Mouse (Mus musculus): ENCODE results near the gene Lbh. TPM values are rescaled to one million over a fixed set of nuclear protein-coding genes. Genes with fewer than 3 reads are reported as not detected.

Gene Lbh
- polyA plus RNA-seq, 1 experiment, result 37.7 TPM

DNA sequence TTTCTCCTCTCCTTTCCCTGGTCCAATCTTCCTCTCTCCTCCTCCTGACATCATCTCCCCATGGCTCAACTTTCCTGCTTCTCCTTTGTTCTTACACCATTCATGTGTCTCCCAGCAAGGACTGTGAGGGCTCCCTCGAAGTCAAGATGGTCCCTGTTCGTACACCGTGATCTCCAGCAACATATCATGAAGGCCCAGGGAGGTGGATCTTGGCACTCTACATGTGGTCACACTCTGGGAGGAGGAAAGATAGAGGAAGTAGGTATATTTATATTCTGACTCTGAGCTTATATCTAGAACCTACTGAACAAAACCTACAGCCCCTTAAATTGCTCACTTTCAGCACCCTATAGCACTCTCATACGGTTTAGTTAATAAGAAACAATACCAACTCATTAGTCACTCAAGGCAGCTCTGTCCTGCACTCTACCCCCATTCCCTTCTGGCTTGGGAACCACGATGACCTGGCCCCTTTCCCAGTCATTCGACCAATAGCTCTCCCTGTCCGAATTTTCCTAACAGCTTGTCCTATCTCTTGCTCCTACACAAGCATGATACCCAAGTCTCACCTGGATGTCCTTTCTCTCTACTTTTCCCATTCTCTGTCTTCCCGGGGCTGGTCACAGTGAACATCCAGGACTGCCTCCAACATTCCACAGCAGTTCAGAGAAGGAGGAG is 44.0 kb downstream of the Lbh start:
- no peak overlapping the region for H3K27ac ChIP-seq (ENCODE audit: insufficient read depth, low read length)
- TF ChIP-seq CTCF (IDR thresholded peaks at IDR 0.05; ENCODE audit: extremely low read depth, insufficient read depth, low read length) (no peak), POLR2A (IDR thresholded peaks at IDR 0.05; ENCODE audit: extremely low read depth, insufficient read depth, low read length) (no peak)
- H3K4me1 ChIP-seq (ENCODE audit: control insufficient read depth, insufficient read depth, low read length), result no peaks in the 10 kb centered on the region
- no peak overlapping the region for H3K4me3 ChIP-seq (ENCODE audit: insufficient read depth, low read length)

DNA sequence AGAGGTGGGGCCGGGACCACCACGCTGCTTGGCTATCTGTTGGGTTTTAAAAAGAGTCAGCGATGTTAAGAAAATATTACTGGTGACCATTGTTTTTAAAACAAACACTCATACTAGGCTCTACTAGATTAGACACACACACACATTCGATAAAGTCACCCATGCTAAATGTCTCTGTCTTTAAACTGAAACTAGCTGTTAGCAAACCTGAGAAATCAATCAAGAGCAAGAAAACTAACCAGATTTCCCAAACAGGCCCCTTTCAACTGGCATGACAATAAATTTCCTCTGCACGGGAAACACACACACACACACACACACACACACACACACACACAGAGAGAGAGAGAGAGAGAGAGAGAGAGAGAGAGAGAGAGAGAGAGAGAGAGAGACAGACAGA is 47.6 kb downstream of the Lbh start:
- Histone ChIP-seq H3K4me3 (ENCODE audit: insufficient read depth, low read length) (no peak overlapping the region), H3K4me1 (ENCODE audit: control insufficient read depth, insufficient read depth, low read length) (no peaks in the 10 kb centered on the region), H3K27ac (ENCODE audit: insufficient read depth, low read length) (no peak overlapping the region)
- TF ChIP-seq CTCF (IDR thresholded peaks at IDR 0.05; ENCODE audit: extremely low read depth, insufficient read depth, low read length) (no peak), POLR2A (IDR thresholded peaks at IDR 0.05; ENCODE audit: extremely low read depth, insufficient read depth, low read length) (no peak)

DNA sequence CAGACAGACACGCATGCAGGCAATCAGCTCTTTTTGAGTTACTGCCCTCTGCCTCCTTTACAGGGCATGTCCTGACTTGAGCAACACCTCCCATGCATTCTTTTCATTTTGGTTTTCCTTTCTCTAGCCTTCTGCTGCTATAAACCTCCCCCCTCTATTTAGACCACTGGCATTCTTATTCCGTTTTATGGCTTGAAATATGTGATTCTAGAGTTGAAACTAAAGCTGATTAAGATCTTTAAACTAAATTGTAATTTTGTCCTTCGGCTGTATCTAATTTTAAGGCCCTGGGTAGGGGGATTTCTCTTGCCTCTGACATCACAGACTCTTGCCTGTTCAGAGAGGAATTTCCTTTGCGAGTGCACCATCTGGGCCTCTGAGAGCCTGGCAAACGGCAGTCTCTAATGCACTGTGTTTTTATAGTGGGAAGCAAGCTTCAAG is 48.0 kb downstream of the Lbh start:
- no peak for TF ChIP-seq CTCF (IDR thresholded peaks at IDR 0.05; ENCODE audit: extremely low read depth, insufficient read depth, low read length)
- TF ChIP-seq POLR2A (IDR thresholded peaks at IDR 0.05; ENCODE audit: extremely low read depth, insufficient read depth, low read length), result no peak
- Histone ChIP-seq H3K4me3 (ENCODE audit: insufficient read depth, low read length) (no peak overlapping the region), H3K4me1 (ENCODE audit: control insufficient read depth, insufficient read depth, low read length) (no peaks in the 10 kb centered on the region), H3K27ac (ENCODE audit: insufficient read depth, low read length) (no peak overlapping the region)

DNA sequence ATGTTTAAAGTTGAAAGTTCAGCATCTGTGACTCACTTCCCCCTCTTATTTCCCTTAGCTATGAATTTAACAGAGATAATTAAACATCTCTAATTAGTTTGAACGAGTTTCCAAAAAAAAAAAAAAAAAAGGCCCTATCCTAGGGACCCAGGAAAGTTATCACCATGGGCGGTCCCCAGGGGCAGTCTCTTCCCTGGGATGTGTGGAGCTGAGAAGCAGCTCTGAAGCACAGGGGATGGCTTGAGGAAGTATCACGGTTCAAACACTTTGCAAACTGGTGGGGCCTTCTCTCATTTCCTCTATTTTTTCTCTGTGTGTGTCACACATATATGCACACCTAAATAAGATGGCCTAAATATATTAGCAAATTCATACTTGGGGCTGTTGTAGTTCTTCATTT is 48.8 kb downstream of the Lbh start:
- H3K27ac ChIP-seq (ENCODE audit: insufficient read depth, low read length), result no peak overlapping the region
- no peaks in the 10 kb centered on the region for H3K4me1 ChIP-seq (ENCODE audit: control insufficient read depth, insufficient read depth, low read length)
- no peak overlapping the region for H3K4me3 ChIP-seq (ENCODE audit: insufficient read depth, low read length)
- TF ChIP-seq CTCF (IDR thresholded peaks at IDR 0.05; ENCODE audit: extremely low read depth, insufficient read depth, low read length), result no peak
- TF ChIP-seq POLR2A (IDR thresholded peaks at IDR 0.05; ENCODE audit: extremely low read depth, insufficient read depth, low read length), result no peak

DNA sequence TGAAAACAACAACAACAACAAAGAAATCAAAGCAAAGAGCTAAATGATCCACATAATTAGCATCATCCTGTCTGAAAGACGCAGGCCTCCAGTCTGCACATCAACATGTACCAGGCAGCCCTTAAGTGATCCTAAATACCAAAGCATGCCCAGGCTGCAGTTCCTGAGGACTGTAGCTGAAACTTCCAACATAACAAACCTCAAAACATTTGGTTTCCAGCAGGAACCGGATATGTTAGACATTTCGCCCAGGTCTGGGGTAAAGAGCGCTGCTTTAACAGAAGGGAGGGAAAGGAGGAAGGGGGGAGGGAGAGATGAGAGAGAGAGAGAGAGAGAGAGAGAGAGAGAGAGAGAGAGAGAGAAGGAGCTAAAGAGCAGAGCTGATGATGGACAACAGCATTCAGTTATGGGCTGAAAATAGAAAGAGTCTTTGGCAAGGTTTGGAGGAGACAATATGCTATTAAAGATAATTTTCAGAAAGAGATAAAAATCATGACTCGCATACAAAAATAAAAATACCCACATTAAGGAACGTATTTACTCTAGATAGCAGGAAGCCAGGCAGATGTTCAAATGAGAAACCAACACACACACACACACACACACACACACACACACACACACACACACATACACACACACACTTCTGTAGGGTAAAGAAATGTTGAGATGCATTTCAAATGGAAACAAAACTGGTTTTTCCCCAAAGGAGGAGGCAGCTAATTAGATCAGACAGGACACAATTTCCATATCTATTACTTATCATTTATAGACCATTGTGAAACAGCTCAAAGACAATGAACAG is 49.5 kb downstream of the Lbh start:
- TF ChIP-seq CTCF (IDR thresholded peaks at IDR 0.05; ENCODE audit: extremely low read depth, insufficient read depth, low read length), result no peak
- no peak for TF ChIP-seq POLR2A (IDR thresholded peaks at IDR 0.05; ENCODE audit: extremely low read depth, insufficient read depth, low read length)
- H3K27ac ChIP-seq (ENCODE audit: insufficient read depth, low read length), result no peak overlapping the region
- no peaks in the 10 kb centered on the region for H3K4me1 ChIP-seq (ENCODE audit: control insufficient read depth, insufficient read depth, low read length)
- no peak overlapping the region for H3K4me3 ChIP-seq (ENCODE audit: insufficient read depth, low read length)

DNA sequence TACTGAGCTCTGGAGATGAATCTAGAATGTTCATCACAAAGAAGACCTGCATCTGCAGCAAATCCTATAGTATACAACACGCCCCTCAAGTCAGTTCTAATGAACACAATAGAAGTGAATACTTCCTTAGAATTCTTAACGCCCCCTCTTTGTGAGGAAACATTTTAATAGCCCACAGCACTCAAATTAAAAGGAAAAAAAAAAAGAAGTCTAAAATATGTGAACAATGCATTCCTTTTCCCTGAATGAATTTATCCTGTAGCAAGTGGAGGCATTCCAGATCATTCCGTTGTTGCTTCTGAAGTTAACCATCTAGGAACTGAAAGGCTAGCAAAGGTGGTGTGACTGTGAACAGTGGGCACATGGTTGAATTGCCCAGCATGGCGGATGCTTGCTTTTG is 50.6 kb downstream of the Lbh start:
- no peak overlapping the region for H3K4me3 ChIP-seq (ENCODE audit: insufficient read depth, low read length)
- H3K27ac ChIP-seq (ENCODE audit: insufficient read depth, low read length), result no peak overlapping the region
- no peaks in the 10 kb centered on the region for H3K4me1 ChIP-seq (ENCODE audit: control insufficient read depth, insufficient read depth, low read length)
- no peak for TF ChIP-seq CTCF (IDR thresholded peaks at IDR 0.05; ENCODE audit: extremely low read depth, insufficient read depth, low read length)
- no peak for TF ChIP-seq POLR2A (IDR thresholded peaks at IDR 0.05; ENCODE audit: extremely low read depth, insufficient read depth, low read length)

DNA sequence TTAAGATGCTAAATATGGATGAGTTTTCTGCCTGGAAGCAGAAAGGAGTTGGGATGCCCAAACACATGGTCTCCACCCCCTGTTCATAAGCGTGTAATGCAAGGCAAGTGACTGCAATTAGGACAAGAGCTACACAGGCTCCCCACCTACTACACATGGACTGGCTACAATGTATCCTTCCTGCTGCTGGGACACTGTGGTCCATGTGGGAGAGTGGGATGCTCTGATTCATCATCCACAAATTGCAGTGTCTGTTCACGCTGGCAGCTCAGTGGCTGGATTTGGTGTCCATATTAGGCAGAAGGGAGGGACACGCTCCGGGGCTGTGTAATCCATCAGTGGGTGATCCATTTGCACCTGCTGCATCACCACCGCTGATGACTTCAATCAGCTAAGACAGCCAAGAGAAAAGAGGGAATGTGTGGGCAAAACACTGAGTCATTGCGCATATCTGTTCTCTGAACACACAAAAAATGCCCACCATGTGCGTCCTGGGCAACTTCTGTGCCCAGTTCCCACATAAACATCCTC is 52.6 kb downstream of the Lbh start:
- TF ChIP-seq CTCF (IDR thresholded peaks at IDR 0.05; ENCODE audit: extremely low read depth, insufficient read depth, low read length) (no peak), POLR2A (IDR thresholded peaks at IDR 0.05; ENCODE audit: extremely low read depth, insufficient read depth, low read length) (no peak)
- H3K27ac ChIP-seq (ENCODE audit: insufficient read depth, low read length), result no peak overlapping the region
- no peak overlapping the region for H3K4me3 ChIP-seq (ENCODE audit: insufficient read depth, low read length)
- H3K4me1 ChIP-seq (ENCODE audit: control insufficient read depth, insufficient read depth, low read length), result no peaks in the 10 kb centered on the region

DNA sequence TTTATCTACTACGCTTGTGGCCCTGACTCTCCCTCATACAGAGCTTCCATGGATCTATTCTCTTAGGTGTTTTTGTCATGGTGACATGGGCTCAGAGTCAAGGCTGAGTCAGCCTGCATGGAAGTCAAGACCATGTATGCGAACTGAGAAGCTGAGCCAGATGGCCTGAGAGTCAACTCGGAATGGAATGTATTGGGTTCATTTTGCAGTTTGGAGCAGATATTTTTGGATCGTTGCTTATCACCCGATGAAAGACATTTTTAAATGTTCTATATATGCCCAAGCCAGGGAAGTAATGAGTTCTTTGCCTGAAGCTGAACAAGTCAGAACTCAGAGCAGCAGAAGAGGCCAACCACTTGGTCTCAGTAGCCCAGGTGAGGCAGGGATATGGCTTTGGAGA is 54.9 kb downstream of the Lbh start:
- H3K4me3 ChIP-seq (ENCODE audit: insufficient read depth, low read length), result no peak overlapping the region
- H3K27ac ChIP-seq (ENCODE audit: insufficient read depth, low read length), result no peak overlapping the region
- no peaks in the 10 kb centered on the region for H3K4me1 ChIP-seq (ENCODE audit: control insufficient read depth, insufficient read depth, low read length)
- TF ChIP-seq POLR2A (IDR thresholded peaks at IDR 0.05; ENCODE audit: extremely low read depth, insufficient read depth, low read length) (no peak), CTCF (IDR thresholded peaks at IDR 0.05; ENCODE audit: extremely low read depth, insufficient read depth, low read length) (no peak)

DNA sequence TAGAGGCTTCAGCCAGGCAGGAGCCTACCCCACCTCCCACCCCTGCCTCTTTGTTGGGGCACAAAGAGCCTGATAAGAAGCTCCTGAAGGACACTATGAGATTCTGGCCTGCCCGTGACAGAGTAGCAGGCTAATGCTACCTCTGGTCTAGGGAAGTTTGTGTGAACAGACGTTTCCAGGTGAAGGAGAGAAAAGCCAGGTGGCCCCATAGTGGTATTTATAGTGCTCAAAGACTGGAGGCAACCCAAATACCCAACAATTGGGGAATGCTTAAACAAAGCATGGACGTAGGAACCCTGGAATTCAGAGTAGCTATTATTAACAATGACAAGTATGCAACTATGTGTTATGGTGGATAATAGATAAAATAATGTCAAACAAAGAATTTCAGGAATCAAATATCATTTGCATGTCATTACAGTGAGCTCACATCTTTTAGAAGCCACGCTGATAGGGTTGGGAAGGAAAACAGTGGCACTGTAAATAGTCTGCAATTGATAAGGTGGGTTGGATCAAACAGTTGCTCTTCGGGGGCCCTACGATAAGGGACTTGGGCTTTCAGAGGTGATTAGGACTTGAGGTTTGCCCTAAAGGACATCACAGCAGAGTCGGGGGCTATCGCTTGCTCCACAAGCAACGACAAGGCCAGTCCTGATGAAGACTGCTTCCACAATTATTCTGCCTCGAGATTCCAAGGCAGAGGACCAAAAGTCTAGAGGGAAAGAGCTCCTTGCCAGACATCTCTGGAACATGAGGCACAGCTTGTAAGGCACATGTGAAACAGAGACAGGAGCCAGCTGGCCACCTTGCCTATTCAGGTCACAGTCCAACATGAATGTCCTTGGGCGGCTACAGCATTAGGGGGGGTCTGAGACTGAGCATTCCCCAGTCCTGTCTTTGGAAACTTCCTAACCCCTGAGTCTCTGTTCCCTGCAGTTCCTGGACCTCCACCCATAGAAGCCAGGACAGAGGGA is 58.4 kb downstream of the Lbh start:
- no peak for TF ChIP-seq CTCF (IDR thresholded peaks at IDR 0.05; ENCODE audit: extremely low read depth, insufficient read depth, low read length)
- TF ChIP-seq POLR2A (IDR thresholded peaks at IDR 0.05; ENCODE audit: extremely low read depth, insufficient read depth, low read length), result no peak

More for the DNA sequence above, 58.4 kb downstream of the Lbh start:
- Histone ChIP-seq H3K27ac (ENCODE audit: insufficient read depth, low read length) (no peak overlapping the region), H3K4me1 (ENCODE audit: control insufficient read depth, insufficient read depth, low read length) (no peaks in the 10 kb centered on the region), H3K4me3 (ENCODE audit: insufficient read depth, low read length) (no peak overlapping the region)

Measured in cortical plate, adult 2 months (tissue).